23 mouse cellular contexts compared by ENCODE assay signal in the genomic region with DNA sequence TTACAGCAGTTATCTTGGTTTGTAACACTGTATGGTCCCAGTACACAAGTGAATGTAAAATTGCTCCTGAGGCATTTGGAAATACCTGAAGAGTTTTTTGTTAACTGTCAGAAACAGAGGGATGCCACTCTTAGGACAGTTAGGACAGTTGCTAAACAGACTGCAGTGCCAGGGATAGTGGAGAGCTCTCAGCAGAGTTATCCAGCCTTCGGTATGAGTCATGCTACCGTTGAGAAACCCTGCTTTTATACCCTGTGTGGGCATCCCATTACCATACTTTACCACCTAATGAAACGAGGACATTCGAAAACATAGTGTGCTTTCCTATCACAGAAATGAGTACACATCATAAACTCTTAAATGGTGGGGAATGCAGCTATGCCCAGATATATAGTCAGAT.
"Had no signal": no experiment of that assay in that cellular context is flagged by ENCODE, and none has a peak within 500 bp of the region (broad histone marks: within the 10 kb centered on the region; RNA-seq: fewer than 3 reads in every experiment).

No protein-coding gene starts in this region.

- H3K27me3 ChIP-seq: limb, embryonic 13.5 days; liver, embryonic 12.5 days; liver, embryonic 15.5 days; lung, embryonic 15.5 days; megakaryocyte, embryonic 14.5 days; midbrain, embryonic 13.5 days; stomach, embryonic 15.5 days had no signal

- DNase-seq: kidney, postnatal 25 days; layer of hippocampus, adult 9-11 months; liver; lung, adult 18-20 months; lung, postnatal 10 days; lung, postnatal 36 days; right cerebral cortex, adult 18-20 months; right cerebral cortex, postnatal 14 days; spleen, adult 18-20 months; thymus, postnatal 25 days had no signal

- H3K27ac ChIP-seq: kidney, postnatal 0 days; layer of hippocampus, adult 2 months; limb, embryonic 10.5 days; limb, embryonic 13.5 days; liver, embryonic 12.5 days; liver, embryonic 15.5 days; lung, embryonic 15.5 days; midbrain, embryonic 10.5 days; midbrain, embryonic 13.5 days; stomach, embryonic 15.5 days had no signal

- H3K36me3 ChIP-seq: liver, embryonic 15.5 days; lung, embryonic 15.5 days; midbrain, embryonic 10.5 days; midbrain, embryonic 13.5 days; stomach, embryonic 15.5 days had no signal

- H3K9me3 ChIP-seq: limb, embryonic 10.5 days; limb, embryonic 13.5 days; liver, embryonic 12.5 days; liver, embryonic 15.5 days; lung, embryonic 15.5 days; megakaryocyte, embryonic 14.5 days; midbrain, embryonic 10.5 days; midbrain, embryonic 13.5 days; stomach, embryonic 15.5 days had no signal

- H3K4me1 ChIP-seq: limb, embryonic 10.5 days had no signal

- H3K9ac ChIP-seq: limb, embryonic 13.5 days; liver, embryonic 12.5 days; liver, embryonic 15.5 days; lung, embryonic 15.5 days; midbrain, embryonic 13.5 days; stomach, embryonic 15.5 days had no signal

- H3K4me3 ChIP-seq: layer of hippocampus, adult 2 months; limb, embryonic 10.5 days; limb, embryonic 13.5 days; liver, embryonic 12.5 days; liver, embryonic 15.5 days; lung, embryonic 15.5 days; megakaryocyte, embryonic 14.5 days; midbrain, embryonic 10.5 days; midbrain, embryonic 13.5 days; myocyte; stomach, embryonic 15.5 days had no signal

- H3K4me2 ChIP-seq: limb, embryonic 13.5 days; liver, embryonic 12.5 days; liver, embryonic 15.5 days; lung, embryonic 15.5 days; midbrain, embryonic 13.5 days; stomach, embryonic 15.5 days had no signal

- ATAC-seq: liver, embryonic 12.5 days; midbrain, embryonic 13.5 days; midbrain, embryonic 16.5 days had no signal
